Mouse (Mus musculus) kidney, postnatal 0 days (tissue): ENCODE measurements at regions not wholly inside any gene's neighbourhood (a gene's known extent, or its start where the extent isn't known, plus 50 kb on each side); places are given as distances from the start of the nearest gene placed in this dataset.

Experiments
- ATAC-seq: fragments of 200-750 bp; cut with Nextera tagmentation; replicated peaks from 2 replicates; pipeline ENCODE4 v1.8.0; 2017; ENCODE audit warnings: low read depth, moderate number of reproducible peaks, moderate TSS enrichment, moderate library complexity; ENCODE audit not compliant: low FRiP score
- DNase-seq: peaks from one replicate; pipeline ENCODE4 v3.0.0-alpha.2; 2016; ENCODE audit warnings: low spot score
- H3K27ac ChIP-seq: fragments of 300-500 bp; sonication (generic); 2 replicates; pipeline ENCODE4 v1.5.1; 2014; ENCODE audit warnings: mild to moderate bottlenecking
- H3K27me3 ChIP-seq: fragments of 300-500 bp; sonication (generic); 2 replicates; pipeline ENCODE4 v1.6.1; 2014; ENCODE audit warnings: low read length, mixed read lengths; ENCODE audit not compliant: insufficient read depth
- H3K36me3 ChIP-seq: fragments of 300-500 bp; sonication (generic); 2 replicates; pipeline ENCODE4 v1.6.1; 2014; ENCODE audit warnings: low read length, mixed read lengths; ENCODE audit not compliant: insufficient read depth
- H3K4me1 ChIP-seq: fragments of 300-500 bp; sonication (generic); replicated peaks from 2 replicates; pipeline ENCODE4 v1.6.1; 2014; ENCODE audit warnings: antibody characterized with exemption, low read length, mixed read lengths; ENCODE audit not compliant: insufficient read depth
- H3K4me2 ChIP-seq: fragments of 300-500 bp; sonication (generic); 2 replicates; pipeline ENCODE4 v1.6.1; 2014; ENCODE audit warnings: mild to moderate bottlenecking, low read length, moderate library complexity, mixed read lengths
- H3K4me3 ChIP-seq: fragments of 300-500 bp; sonication (generic); replicated peaks from 2 replicates; pipeline ENCODE4 v1.5.1; 2014; ENCODE audit warnings: low read depth, low read length
- H3K9ac ChIP-seq: fragments of 300-500 bp; sonication (generic); 2 replicates; pipeline ENCODE4 v1.6.1; 2014; ENCODE audit warnings: low read depth, low read length
- H3K9me3 ChIP-seq: fragments of 300-500 bp; sonication (generic); replicated peaks from 2 replicates; pipeline ENCODE4 v1.6.1; 2016; ENCODE audit warnings: low read length, inconsistent platforms, mixed read lengths
- CTCF ChIP-seq: IDR thresholded peaks from 2 replicates; pipeline ENCODE4 v1.5.1; 2016; ENCODE audit warnings: antibody characterized with exemption, low read depth, mild to moderate bottlenecking, moderate library complexity
- WGBS: fragments of 180-500 bp; shearing (Covaris S2); extraction: QIAGEN DNeasy Blood & Tissue Kit; methylation state at CpG from one replicate; pipeline ENCODE4 v1.1.7; 2014; 5-methylcytosine and 5-hydroxymethylcytosine counted together

GRCm38 (mm10) chr11:111215006-111215405 is 149.0 kb downstream of the Kcnj2 start:
- Histone ChIP-seq H3K27ac (no peak overlapping the region), H3K4me1 (no peaks in the 10 kb centered on the region), H3K9ac (no peak overlapping the region), H3K4me2 (no peak overlapping the region), H3K9me3 (no peaks in the 10 kb centered on the region), H3K27me3 (no peaks in the 10 kb centered on the region), H3K4me3 (no peak overlapping the region), H3K36me3 (no peaks in the 10 kb centered on the region)
- WGBS: 81% methylated on average over 5 of the region's 5 CpGs
- no peak for ATAC-seq
- DNase-seq: no peak
- no peak for TF ChIP-seq CTCF

DNA sequence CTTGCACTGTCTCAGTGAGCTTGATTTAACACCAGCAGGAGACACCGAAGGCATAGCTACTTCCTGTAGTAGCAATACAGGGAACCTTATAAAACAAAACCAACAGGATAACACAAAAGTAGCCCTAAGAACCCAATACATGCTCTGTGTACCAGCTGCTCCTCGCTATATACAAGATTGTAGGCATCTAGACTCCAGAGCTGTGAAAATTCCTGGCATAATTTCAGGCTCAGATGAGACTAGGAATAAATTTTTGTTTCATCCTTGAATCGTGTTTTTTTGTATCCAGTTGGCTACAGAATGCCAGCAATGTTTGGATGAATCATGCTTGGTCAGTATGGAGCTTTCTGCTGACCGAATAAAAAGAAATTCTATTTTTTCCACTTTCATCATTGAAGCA is 157.9 kb downstream of the Kcnj2 start:
- WGBS: 84% methylated on average over 4 of the region's 4 CpGs
- TF ChIP-seq CTCF: no peak
- DNase-seq (no peak), ATAC-seq (no peak)
- Histone ChIP-seq H3K27me3 (no peaks in the 10 kb centered on the region), H3K4me1 (no peaks in the 10 kb centered on the region), H3K9me3 (no peaks in the 10 kb centered on the region), H3K9ac (no peak overlapping the region), H3K4me2 (no peak overlapping the region), H3K27ac (no peak overlapping the region), H3K36me3 (no peaks in the 10 kb centered on the region), H3K4me3 (no peak overlapping the region)

DNA sequence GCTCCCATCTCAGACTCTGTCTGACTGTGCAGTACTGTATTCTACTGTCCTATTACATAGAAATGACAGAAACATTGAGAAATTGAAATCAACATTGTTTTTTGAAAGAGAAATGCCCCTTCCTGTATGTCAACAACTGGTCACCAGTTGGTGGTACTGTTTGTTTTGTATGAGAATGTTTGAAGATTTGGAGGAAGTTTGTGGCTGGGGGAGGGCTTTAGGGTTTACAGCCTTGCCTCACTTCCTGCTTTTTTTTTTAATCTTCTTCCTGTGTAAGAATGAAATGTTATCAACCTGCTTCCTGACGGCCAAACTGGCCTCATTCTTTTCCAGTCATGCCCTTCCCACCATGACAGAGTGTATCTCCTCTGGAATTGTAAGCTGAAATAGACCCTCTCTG is 161.3 kb downstream of the Kcnj2 start:
- H3K4me1 ChIP-seq: no peaks in the 10 kb centered on the region
- no peak overlapping the region for H3K9ac ChIP-seq
- DNase-seq (no peak), ATAC-seq (no peak)
- no peaks in the 10 kb centered on the region for H3K27me3 ChIP-seq
- WGBS: 50% methylated on average over 1 of the region's 1 CpGs
- no peak overlapping the region for H3K27ac ChIP-seq
- H3K9me3 ChIP-seq: no peaks in the 10 kb centered on the region
- no peak overlapping the region for H3K4me2 ChIP-seq
- no peak for TF ChIP-seq CTCF
- no peak overlapping the region for H3K4me3 ChIP-seq
- no peaks in the 10 kb centered on the region for H3K36me3 ChIP-seq

- Histone ChIP-seq H3K36me3 (no peaks in the 10 kb centered on the region), H3K4me1 (no peaks in the 10 kb centered on the region), H3K27me3 (no peaks in the 10 kb centered on the region), H3K9ac (no peak overlapping the region), H3K4me2 (no peak overlapping the region), H3K9me3 (no peaks in the 10 kb centered on the region), H3K4me3 (no peak overlapping the region), H3K27ac (no peak overlapping the region)
- no peak for TF ChIP-seq CTCF
- ATAC-seq (no peak), DNase-seq (no peak)
- WGBS: 93% methylated on average over 1 of the region's 1 CpGs
Observed at GRCm38 (mm10) chr11:111236741-111237140, 170.8 kb downstream of the Kcnj2 start.

- ATAC-seq (no peak), DNase-seq (no peak)
- H3K27me3 ChIP-seq: no peaks in the 10 kb centered on the region
- no peaks in the 10 kb centered on the region for H3K4me1 ChIP-seq
- H3K27ac ChIP-seq: no peak overlapping the region
- no peaks in the 10 kb centered on the region for H3K36me3 ChIP-seq
- no peak overlapping the region for H3K4me2 ChIP-seq
- no peak overlapping the region for H3K4me3 ChIP-seq
- H3K9me3 ChIP-seq: no peaks in the 10 kb centered on the region
- TF ChIP-seq CTCF: no peak
- H3K9ac ChIP-seq: no peak overlapping the region
- WGBS: 71% methylated on average over 3 of the region's 3 CpGs
Observed at GRCm38 (mm10) chr11:111239784-111240183, 173.8 kb downstream of the Kcnj2 start.

GRCm38 (mm10) chr11:111252226-111252625 is 186.3 kb downstream of the Kcnj2 start:
- Histone ChIP-seq H3K9me3 (no peaks in the 10 kb centered on the region), H3K9ac (no peak overlapping the region), H3K4me2 (no peak overlapping the region), H3K27ac (no peak overlapping the region), H3K36me3 (no peaks in the 10 kb centered on the region), H3K4me1 (no peaks in the 10 kb centered on the region), H3K27me3 (no peaks in the 10 kb centered on the region), H3K4me3 (no peak overlapping the region)
- 93% methylated on average over 4 of the region's 4 CpGs for WGBS
- no peak for TF ChIP-seq CTCF
- ATAC-seq (no peak), DNase-seq (no peak)

GRCm38 (mm10) chr11:111256596-111256995 is 190.6 kb downstream of the Kcnj2 start:
- Histone ChIP-seq H3K9ac (no peak overlapping the region), H3K4me2 (no peak overlapping the region), H3K36me3 (no peaks in the 10 kb centered on the region), H3K27ac (no peak overlapping the region), H3K9me3 (no peaks in the 10 kb centered on the region), H3K4me3 (no peak overlapping the region), H3K27me3 (no peaks in the 10 kb centered on the region), H3K4me1 (no peaks in the 10 kb centered on the region)
- no peak for TF ChIP-seq CTCF
- no peak for ATAC-seq
- no peak for DNase-seq
- 83% methylated on average over 3 of the region's 3 CpGs for WGBS
